Comparison of ENCODE assay signal across 22 mouse cellular contexts in the genomic region with DNA sequence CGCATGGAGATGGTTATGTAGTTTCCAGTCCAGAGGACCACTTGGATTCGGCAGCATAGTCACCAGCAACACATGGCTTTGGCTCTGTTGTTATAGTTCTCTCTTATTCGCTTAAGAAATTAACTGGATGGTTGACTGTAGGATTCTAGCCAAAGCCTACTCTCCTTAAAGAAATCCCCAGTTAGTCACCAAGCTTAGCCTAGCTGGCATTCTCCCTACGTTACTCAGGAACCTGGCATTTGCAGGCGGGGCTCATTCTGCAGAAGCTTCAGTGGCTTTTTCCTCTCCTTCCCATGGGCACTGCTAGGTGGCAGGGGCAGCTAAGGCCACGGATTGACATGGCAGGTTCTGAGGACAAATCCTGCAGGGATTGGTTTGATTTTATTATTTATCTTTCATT.
A peak's percentile ranks its signal among the peaks of the same experiment; 100 is the strongest.
DNase-seq lines count a peak whose midpoint lies in the region; ATAC-seq and TF ChIP-seq lines count a peak whose summit lies in the region.
"Had no signal": no experiment of that assay in that cellular context is flagged by ENCODE, and none has a peak within 500 bp of the region (broad histone marks: within the 10 kb centered on the region; RNA-seq: fewer than 3 reads in every experiment).

No protein-coding gene starts in this region.

- H3K4me1 ChIP-seq in lung, postnatal 0 days (ENCODE audit: insufficient read depth, low read depth, low read length): no peaks in the 10 kb centered on the region
- H3K4me1 ChIP-seq: embryonic facial prominence, embryonic 15.5 days; forebrain, embryonic 13.5 days; heart, embryonic 13.5 days; hindbrain, embryonic 12.5 days had no signal

- 81% methylated on average over 6 of the region's 6 CpGs for whole genome bisulfite sequencing in lung, postnatal 0 days

- H3K9me3 ChIP-seq in lung, postnatal 0 days (ENCODE audit: low read length): no peaks in the 10 kb centered on the region
- H3K9me3 ChIP-seq: embryonic facial prominence, embryonic 15.5 days; forebrain, embryonic 13.5 days; heart, embryonic 13.5 days; hindbrain, embryonic 12.5 days had no signal

- DNase-seq in frontal cortex, postnatal 14 days (ENCODE audit: low spot score in 2 of 2): no peak
- DNase-seq in 3T3-L1 (ENCODE audit: low read depth, low spot score) (peak; percentile 88), NIH3T3 (ENCODE audit: low read depth) (peak; percentile 81)
- peak; percentile 26 for DNase-seq in fat pad, adult 2 months (ENCODE audit: extremely low read depth, low read depth, low spot score)
- DNase-seq in spleen, postnatal 4 days (ENCODE audit: low spot score in 2 of 2): no peak
- DNase-seq in lung, postnatal 0 days (ENCODE audit: low spot score): no peak
- DNase-seq in left cerebral cortex, adult 9 months (ENCODE audit: low spot score in 2 of 2): no peak
- DNase-seq: cerebellum, adult 2 months; cerebellum, postnatal 10 days; forebrain, postnatal 0 days; gastrocnemius, postnatal 10 days; heart, postnatal 4 days; kidney, adult 8-10 months had no signal

- TF ChIP-seq EP300 in lung, postnatal 0 days (IDR thresholded peaks at IDR 0.05): no peak

- no peak overlapping the region for H3K27ac ChIP-seq in lung, postnatal 0 days (ENCODE audit: low read length)
- H3K27ac ChIP-seq: embryonic facial prominence, embryonic 15.5 days; forebrain, embryonic 13.5 days; heart, embryonic 13.5 days; hindbrain, embryonic 12.5 days had no signal

- peak; percentile 62 for ATAC-seq in frontal cortex, adult (ENCODE audit: low TSS enrichment)
- ATAC-seq in lung, postnatal 0 days: no peak
- ATAC-seq: forebrain, embryonic 13.5 days; forebrain, postnatal 0 days; hindbrain, embryonic 16.5 days; inflammation-experienced regulatory T-cells, adult 6 months; intestine, postnatal 0 days had no signal

- no peak for TF ChIP-seq CTCF in lung, postnatal 0 days (IDR thresholded peaks at IDR 0.05)

- H3K4me3 ChIP-seq in lung, postnatal 0 days (ENCODE audit: low read depth, low read length): no peak overlapping the region
- H3K4me3 ChIP-seq: embryonic facial prominence, embryonic 15.5 days; erythroblast, embryonic 14.5 days; forebrain, embryonic 13.5 days; heart, embryonic 13.5 days; hindbrain, embryonic 12.5 days had no signal

- no peak overlapping the region for H3K9ac ChIP-seq in lung, postnatal 0 days (replicated peaks; ENCODE audit: low read depth)
- H3K9ac ChIP-seq: embryonic facial prominence, embryonic 15.5 days; forebrain, embryonic 13.5 days; forebrain, postnatal 0 days; heart, embryonic 13.5 days; hindbrain, embryonic 12.5 days had no signal

- H3K36me3 ChIP-seq in lung, postnatal 0 days (ENCODE audit: insufficient read depth, low read length): no peaks in the 10 kb centered on the region
- H3K36me3 ChIP-seq: embryonic facial prominence, embryonic 15.5 days; heart, embryonic 13.5 days; hindbrain, embryonic 12.5 days had no signal

- no peak overlapping the region for H3K4me2 ChIP-seq in lung, postnatal 0 days (replicated peaks; ENCODE audit: low read depth, low read length)
- H3K4me2 ChIP-seq: embryonic facial prominence, embryonic 15.5 days; forebrain, embryonic 13.5 days; heart, embryonic 13.5 days; hindbrain, embryonic 12.5 days had no signal

- H3K27me3 ChIP-seq in lung, postnatal 0 days (replicated peaks; ENCODE audit: insufficient read depth, low read length): no peaks in the 10 kb centered on the region
- H3K27me3 ChIP-seq: embryonic facial prominence, embryonic 15.5 days; forebrain, embryonic 13.5 days; heart, embryonic 13.5 days; hindbrain, embryonic 12.5 days had no signal

Comparison
In these comparisons a context has a peak if more than half of its experiments do, and no peak if none do; other contexts are left out.
1. DNase-seq: peak in 3T3-L1 (single experiment), NIH3T3 (single experiment) and fat pad, adult 2 months (single experiment); none in frontal cortex, postnatal 14 days (0 of 2), spleen, postnatal 4 days (0 of 2), lung, postnatal 0 days (single experiment) and left cerebral cortex, adult 9 months (0 of 2).